Comparison of ENCODE assay signal across 8 mouse cellular contexts in genomic region chr14:52314808-52315150, GRCm38 (mm10). TPM values are rescaled to one million over a fixed set of nuclear protein-coding genes. Genes with fewer than 3 reads are reported as not detected.
A peak's percentile ranks its signal among the peaks of the same experiment; 100 is the strongest.
DNase-seq lines count a peak whose midpoint lies in the region; ATAC-seq lines count a peak whose summit lies in the region.

No protein-coding gene starts in this region.

- H3K9me3 ChIP-seq in embryonic facial prominence, embryonic 14.5 days (ENCODE audit: control insufficient read depth, low read length), result 0 out of 2 replicates have a peak, but pooled peaks cover 4% of the 10 kb centered on the region
- 0 out of 2 replicates have a peak, but pooled peaks cover 4% of the 10 kb centered on the region for H3K9me3 ChIP-seq in limb, embryonic 10.5 days (replicated peaks)
- H3K9me3 ChIP-seq in neural tube, embryonic 13.5 days, result no peaks in the 10 kb centered on the region

- no peaks in the 10 kb centered on the region for H3K27me3 ChIP-seq in embryonic facial prominence, embryonic 14.5 days (replicated peaks; ENCODE audit: control insufficient read depth, insufficient read depth, low read length)
- H3K27me3 ChIP-seq in limb, embryonic 10.5 days (ENCODE audit: low read depth, poor library complexity, severe bottlenecking), result no peaks in the 10 kb centered on the region
- no peaks in the 10 kb centered on the region for H3K27me3 ChIP-seq in neural tube, embryonic 13.5 days

- no peak overlapping the region for H3K27ac ChIP-seq in embryonic facial prominence, embryonic 14.5 days (replicated peaks; ENCODE audit: low read depth, low read length)
- H3K27ac ChIP-seq in limb, embryonic 10.5 days, result peak overlapping the region; percentile 98
- H3K27ac ChIP-seq in neural tube, embryonic 13.5 days (replicated peaks), result peak overlapping the region; percentile 97

- H3K4me3 ChIP-seq in embryonic facial prominence, embryonic 14.5 days (ENCODE audit: low read depth, low read length), result peak overlapping the region; percentile 77
- peak overlapping the region; percentile 82 for H3K4me3 ChIP-seq in limb, embryonic 10.5 days
- peak overlapping the region; percentile 78 for H3K4me3 ChIP-seq in neural tube, embryonic 13.5 days

- WGBS in embryonic facial prominence, embryonic 14.5 days, result 54% methylated on average over 7 of the region's 8 CpGs
- 31% methylated on average over 8 of the region's 8 CpGs for WGBS in limb, embryonic 10.5 days
- 40% methylated on average over 8 of the region's 8 CpGs for WGBS in neural tube, embryonic 13.5 days

- peak; percentile 22 to 32 for DNase-seq in kidney, postnatal 4 days
- DNase-seq in kidney, adult 11 months, result no peak
- DNase-seq in embryonic facial prominence, embryonic 14.5 days (ENCODE audit: low spot score), result no peak
- DNase-seq in limb, embryonic 10.5 days (ENCODE audit: low spot score), result peak; percentile 40
- DNase-seq in spleen, postnatal 36 days (ENCODE audit: low spot score in 2 of 2), result no peak
- DNase-seq in embryo, embryonic 11 days, result no peak
- no peak for DNase-seq in adrenal gland, adult 18-20 months (ENCODE audit: low spot score in 2 of 2)

- ATAC-seq in embryonic facial prominence, embryonic 14.5 days (ENCODE audit: low read depth), result no peak; the same call in 1 of the 2 replicates
- no peak for ATAC-seq in neural tube, embryonic 13.5 days (ENCODE audit: low read depth)

- peaks cover 47% of the 10 kb centered on the region for H3K36me3 ChIP-seq in embryonic facial prominence, embryonic 14.5 days (ENCODE audit: control insufficient read depth, insufficient read depth, low read length)
- H3K36me3 ChIP-seq in limb, embryonic 10.5 days, result peaks cover 50% of the 10 kb centered on the region
- H3K36me3 ChIP-seq in neural tube, embryonic 13.5 days, result peaks cover 50% of the 10 kb centered on the region

- H3K4me1 ChIP-seq in embryonic facial prominence, embryonic 14.5 days (ENCODE audit: control insufficient read depth, insufficient read depth, low read length), result peaks cover 15% of the 10 kb centered on the region; the same call in 1 of the 2 replicates
- H3K4me1 ChIP-seq in limb, embryonic 10.5 days, result peaks cover 33% of the 10 kb centered on the region
- peaks cover 60% of the 10 kb centered on the region for H3K4me1 ChIP-seq in neural tube, embryonic 13.5 days (replicated peaks)

- H3K9ac ChIP-seq in embryonic facial prominence, embryonic 14.5 days (ENCODE audit: low read depth, low read length), result peak overlapping the region; percentile 92
- peak overlapping the region; percentile 97 for H3K9ac ChIP-seq in neural tube, embryonic 13.5 days

- peak overlapping the region; percentile 64 for H3K4me2 ChIP-seq in embryonic facial prominence, embryonic 14.5 days (ENCODE audit: low read depth, low read length)
- H3K4me2 ChIP-seq in neural tube, embryonic 13.5 days, result peak overlapping the region; percentile 74

RNA-seq across cellular contexts. Expression of gene Mettl3, which starts 9.9 kb away (rescaled TPM):
- polyA plus RNA-seq in embryonic facial prominence, embryonic 14.5 days (2014; fragmentation: Nextera tagmentation; extraction: Ambion mirVana), result 27.0 and 36.8 TPM in 2 replicates
- 58.6 and 64.5 TPM in 2 replicates for polyA plus RNA-seq in limb, embryonic 10.5 days (2016; fragmentation: Nextera tagmentation; extraction: Ambion mirVana)
- polyA plus RNA-seq in neural tube, embryonic 13.5 days (2015; fragmentation: Nextera tagmentation; extraction: Ambion mirVana), result 53.2 and 60.8 TPM in 2 replicates
- total RNA-seq in adrenal gland, adult 18-20 months (2021), result 10 to 100 TPM; 36.6 to 46.3 TPM

RNA-seq across cellular contexts. Expression of gene Sall2, which starts 13.8 kb away (rescaled TPM):
- 18.1 and 19.4 TPM in 2 replicates for polyA plus RNA-seq in embryonic facial prominence, embryonic 14.5 days (2014; fragmentation: Nextera tagmentation; extraction: Ambion mirVana)
- 30.8 and 36.1 TPM in 2 replicates for polyA plus RNA-seq in limb, embryonic 10.5 days (2016; fragmentation: Nextera tagmentation; extraction: Ambion mirVana)
- 44.5 and 47.5 TPM in 2 replicates for polyA plus RNA-seq in neural tube, embryonic 13.5 days (2015; fragmentation: Nextera tagmentation; extraction: Ambion mirVana)
- 1 to 10 TPM; 4.6 to 5.2 TPM for total RNA-seq in adrenal gland, adult 18-20 months (2021)

RNA-seq across cellular contexts. Expression of gene Rab2b, which starts 35.4 kb away (rescaled TPM):
- 17.3 and 19.9 TPM in 2 replicates for polyA plus RNA-seq in embryonic facial prominence, embryonic 14.5 days (2014; fragmentation: Nextera tagmentation; extraction: Ambion mirVana)
- 20.8 and 21.8 TPM in 2 replicates for polyA plus RNA-seq in limb, embryonic 10.5 days (2016; fragmentation: Nextera tagmentation; extraction: Ambion mirVana)
- polyA plus RNA-seq in neural tube, embryonic 13.5 days (2015; fragmentation: Nextera tagmentation; extraction: Ambion mirVana), result 57.2 and 64.7 TPM in 2 replicates
- 10 to 100 TPM; 31.4 to 37.6 TPM for total RNA-seq in adrenal gland, adult 18-20 months (2021)

RNA-seq across cellular contexts. Expression of gene Tox4, which starts 35.8 kb away (rescaled TPM):
- 36.9 and 38.5 TPM in 2 replicates for polyA plus RNA-seq in embryonic facial prominence, embryonic 14.5 days (2014; fragmentation: Nextera tagmentation; extraction: Ambion mirVana)
- 49.3 and 56.6 TPM in 2 replicates for polyA plus RNA-seq in limb, embryonic 10.5 days (2016; fragmentation: Nextera tagmentation; extraction: Ambion mirVana)
- polyA plus RNA-seq in neural tube, embryonic 13.5 days (2015; fragmentation: Nextera tagmentation; extraction: Ambion mirVana), result 52.7 and 58.5 TPM in 2 replicates
- 10 to 100 TPM; 64.5 to 66.0 TPM for total RNA-seq in adrenal gland, adult 18-20 months (2021)

RNA-seq across cellular contexts. Expression of gene Olfr1513, which starts 41.4 kb away (rescaled TPM):
- polyA plus RNA-seq in embryonic facial prominence, embryonic 14.5 days (2014; fragmentation: Nextera tagmentation; extraction: Ambion mirVana), result 0.14 and 0.18 TPM in 2 replicates
- polyA plus RNA-seq in limb, embryonic 10.5 days (2016; fragmentation: Nextera tagmentation; extraction: Ambion mirVana), result not detected in 2 replicates
- not detected in 2 replicates for polyA plus RNA-seq in neural tube, embryonic 13.5 days (2015; fragmentation: Nextera tagmentation; extraction: Ambion mirVana)
- not detected for total RNA-seq in adrenal gland, adult 18-20 months (2021)

Comparison
In these comparisons a context has a peak if more than half of its experiments do, and no peak if none do; other contexts are left out.
1. DNase-seq: peak in kidney, postnatal 4 days (2 of 2) and limb, embryonic 10.5 days (single experiment); none in kidney, adult 11 months (single experiment), embryonic facial prominence, embryonic 14.5 days (single experiment), spleen, postnatal 36 days (0 of 2), embryo, embryonic 11 days (single experiment) and adrenal gland, adult 18-20 months (0 of 2).
2. Peak in every context shown above with its lines, with median percentiles within 50 percentile points of each other: H3K4me3 ChIP-seq.